Mouse (Mus musculus) intestine, embryonic 16.5 days (tissue): ENCODE results near the gene Hivep3. TPM values are rescaled to one million over a fixed set of nuclear protein-coding genes. Genes with fewer than 3 reads are reported as not detected.

Experiments used
- ATAC-seq: fragments of 200-750 bp; cut with Nextera tagmentation; 2 replicates; pipeline ENCODE4 v1.8.0; 2017; ENCODE audit warnings: moderate TSS enrichment, moderate library complexity
- H3K27ac ChIP-seq: fragments of 300-500 bp; sonication (generic); 2 replicates; pipeline ENCODE4 v1.5.1; 2014; ENCODE audit warnings: mild to moderate bottlenecking, low read length
- H3K27me3 ChIP-seq: fragments of 300-500 bp; sonication (generic); replicated peaks from 2 replicates; pipeline ENCODE4 v1.6.1; 2014; ENCODE audit warnings: low read length, control low read depth, mixed read lengths; ENCODE audit not compliant: control insufficient read depth, insufficient read depth
- H3K36me3 ChIP-seq: fragments of 300-500 bp; sonication (generic); 2 replicates; pipeline ENCODE4 v1.6.1; 2014; ENCODE audit warnings: low read length, control low read depth; ENCODE audit not compliant: control insufficient read depth, insufficient read depth
- H3K4me1 ChIP-seq: fragments of 300-500 bp; sonication (generic); 2 replicates; pipeline ENCODE4 v1.6.1; 2014; ENCODE audit warnings: low read length, control low read depth, mixed read lengths; ENCODE audit not compliant: control insufficient read depth, insufficient read depth
- H3K4me2 ChIP-seq: fragments of 300-500 bp; sonication (generic); 2 replicates; pipeline ENCODE4 v1.6.1; 2014; ENCODE audit warnings: low read depth, low read length, control low read depth
- H3K4me3 ChIP-seq: fragments of 300-500 bp; sonication (generic); 2 replicates; pipeline ENCODE4 v1.5.1; 2014; ENCODE audit warnings: mild to moderate bottlenecking, low read length
- H3K9ac ChIP-seq: fragments of 300-500 bp; sonication (generic); 2 replicates; pipeline ENCODE4 v1.6.1; 2014; ENCODE audit warnings: low read depth, low read length
- H3K9me3 ChIP-seq: fragments of 300-500 bp; sonication (generic); 2 replicates; pipeline ENCODE4 v1.6.1; 2016; ENCODE audit warnings: low read length, control low read depth; ENCODE audit not compliant: control insufficient read depth
- WGBS: fragments of 180-500 bp; shearing (Covaris S2); extraction: QIAGEN DNeasy Blood & Tissue Kit; methylation state at CpG from one replicate; pipeline ENCODE4 v1.1.7; 2014; 5-methylcytosine and 5-hydroxymethylcytosine counted together
- polyA plus RNA-seq: library from polyadenylated mRNA; unstranded; fragments of >200 nt; fragmentation: Nextera tagmentation; extraction: Ambion mirVana; gene quantifications from 2 replicates; pipeline ENCODE4 v1.2.1, GENCODE M21; 2015

Hivep3 gene
- polyA plus RNA-seq, 1 experiment from 2014 or later: 4.4 TPM

DNA sequence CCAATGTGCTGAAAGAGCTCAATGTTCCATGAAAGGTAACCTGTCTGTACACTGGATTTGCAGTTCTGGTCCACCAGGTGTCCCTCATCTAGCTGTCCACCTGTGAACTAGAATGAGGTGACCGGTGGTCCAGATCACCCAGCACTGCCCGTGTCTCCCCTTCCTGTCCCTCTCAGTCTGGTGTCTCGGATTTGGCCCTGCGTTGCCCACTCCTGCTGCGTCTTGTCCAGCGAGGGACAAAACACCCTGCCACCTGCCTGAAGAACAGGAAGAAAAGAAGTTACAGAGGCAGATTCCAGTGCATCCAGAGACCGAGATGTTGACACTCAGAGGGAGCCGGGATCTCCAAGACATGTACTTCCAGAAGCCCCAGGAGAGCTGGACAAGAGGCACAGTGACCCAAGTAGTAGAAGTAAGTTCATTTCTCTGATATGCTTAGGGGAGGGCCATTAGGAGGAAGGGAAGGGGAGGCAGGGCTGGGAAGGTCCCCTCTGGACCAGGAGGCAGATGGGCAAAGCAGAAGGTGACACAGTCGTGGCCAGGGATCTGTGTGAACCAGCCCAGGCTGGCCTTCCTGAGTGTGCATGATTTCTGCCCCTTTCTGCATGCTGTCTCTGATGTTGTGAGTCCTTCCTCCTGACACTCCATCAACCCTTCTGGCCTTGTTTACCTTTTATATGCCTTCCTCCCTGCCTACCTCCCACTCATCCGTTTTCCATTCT is 138.4 kb downstream of the Hivep3 start:
- no peak for ATAC-seq
- Histone ChIP-seq H3K9me3 (no peaks in the 10 kb centered on the region), H3K27ac (no peak overlapping the region), H3K4me1 (no peaks in the 10 kb centered on the region), H3K4me2 (no peak overlapping the region), H3K4me3 (no peak overlapping the region), H3K9ac (no peak overlapping the region), H3K27me3 (no peaks in the 10 kb centered on the region), H3K36me3 (no peaks in the 10 kb centered on the region)
- WGBS: 86% methylated on average over 10 of the region's 10 CpGs

GRCm38 (mm10) chr4:119873935-119874334 is 140.4 kb downstream of the Hivep3 start:
- Histone ChIP-seq H3K4me3 (no peak overlapping the region), H3K9me3 (no peaks in the 10 kb centered on the region), H3K4me1 (no peaks in the 10 kb centered on the region), H3K9ac (no peak overlapping the region), H3K36me3 (no peaks in the 10 kb centered on the region), H3K4me2 (no peak overlapping the region), H3K27ac (no peak overlapping the region), H3K27me3 (no peaks in the 10 kb centered on the region)
- WGBS: 74% methylated on average over 6 of the region's 6 CpGs
- no peak for ATAC-seq

DNA sequence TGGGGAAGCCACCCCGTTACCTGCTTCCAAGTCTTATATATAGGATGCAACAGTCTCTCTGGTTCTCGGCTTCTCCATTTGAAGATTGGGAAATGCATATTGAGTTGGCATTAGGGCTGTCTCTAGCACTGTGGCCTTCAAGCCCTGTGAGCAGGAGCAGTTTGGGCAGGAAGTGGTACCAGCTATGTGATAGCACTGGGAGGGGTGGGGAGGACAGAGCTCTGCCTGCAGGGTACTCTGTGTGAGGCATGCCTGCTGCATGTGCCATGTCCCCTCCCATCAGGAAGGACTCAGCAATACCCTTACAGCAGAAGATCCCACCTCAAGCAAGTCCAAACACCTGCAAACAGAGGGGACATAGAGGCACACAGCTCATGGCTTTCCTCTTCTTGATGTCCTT is 142.0 kb downstream of the Hivep3 start:
- Histone ChIP-seq H3K9ac (no peak overlapping the region), H3K27me3 (no peaks in the 10 kb centered on the region), H3K4me2 (no peak overlapping the region), H3K4me3 (no peak overlapping the region), H3K27ac (no peak overlapping the region), H3K36me3 (no peaks in the 10 kb centered on the region), H3K9me3 (no peaks in the 10 kb centered on the region), H3K4me1 (no peaks in the 10 kb centered on the region)
- no peak for ATAC-seq
- 89% methylated on average over 2 of the region's 2 CpGs for WGBS

- Histone ChIP-seq H3K9me3 (no peaks in the 10 kb centered on the region), H3K4me1 (no peaks in the 10 kb centered on the region), H3K27me3 (no peaks in the 10 kb centered on the region), H3K27ac (no peak overlapping the region), H3K36me3 (no peaks in the 10 kb centered on the region), H3K9ac (no peak overlapping the region), H3K4me2 (no peak overlapping the region), H3K4me3 (no peak overlapping the region)
- WGBS: 79% methylated on average over 8 of the region's 8 CpGs
- ATAC-seq: no peak
Measured at GRCm38 (mm10) chr4:119876535-119877160, 143.1 kb downstream of the Hivep3 start.

GRCm38 (mm10) chr4:119878218-119878617 is 144.6 kb downstream of the Hivep3 start:
- no peaks in the 10 kb centered on the region for H3K4me1 ChIP-seq
- H3K4me3 ChIP-seq: no peak overlapping the region
- H3K4me2 ChIP-seq: no peak overlapping the region
- H3K9me3 ChIP-seq: no peaks in the 10 kb centered on the region
- no peaks in the 10 kb centered on the region for H3K27me3 ChIP-seq
- no peak overlapping the region for H3K27ac ChIP-seq
- no peak for ATAC-seq
- no peak overlapping the region for H3K9ac ChIP-seq
- no peaks in the 10 kb centered on the region for H3K36me3 ChIP-seq
- 70% methylated on average over 5 of the region's 5 CpGs for WGBS

- Histone ChIP-seq H3K4me2 (no peak overlapping the region), H3K27ac (no peak overlapping the region), H3K4me3 (no peak overlapping the region), H3K4me1 (no peaks in the 10 kb centered on the region), H3K36me3 (no peaks in the 10 kb centered on the region), H3K9me3 (no peaks in the 10 kb centered on the region), H3K9ac (no peak overlapping the region), H3K27me3 (no peaks in the 10 kb centered on the region)
- WGBS: 65% methylated on average over 5 of the region's 5 CpGs
- ATAC-seq: no peak
Measured at GRCm38 (mm10) chr4:119879671-119880070, 146.1 kb downstream of the Hivep3 start.

DNA sequence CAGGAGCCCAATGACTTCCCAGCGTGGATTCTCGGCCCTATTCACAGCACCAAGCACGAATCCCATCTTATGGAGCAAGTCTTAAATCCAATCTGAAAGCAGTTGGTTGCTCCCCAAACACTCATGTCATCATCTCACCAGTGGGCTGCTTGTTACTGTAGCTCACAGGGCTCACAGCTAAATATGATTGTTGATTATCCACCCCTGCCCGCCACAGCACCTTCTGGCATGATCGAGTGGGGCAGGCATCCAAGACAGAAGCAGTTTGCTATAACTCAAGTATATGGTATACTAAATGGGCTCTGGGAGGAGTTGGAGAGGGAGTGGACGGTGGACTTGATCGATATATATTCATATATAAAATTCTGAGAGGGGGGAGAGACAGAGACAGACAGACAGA is 146.7 kb downstream of the Hivep3 start:
- Histone ChIP-seq H3K4me3 (no peak overlapping the region), H3K4me2 (no peak overlapping the region), H3K9me3 (no peaks in the 10 kb centered on the region), H3K27ac (no peak overlapping the region), H3K9ac (no peak overlapping the region), H3K36me3 (no peaks in the 10 kb centered on the region), H3K4me1 (no peaks in the 10 kb centered on the region), H3K27me3 (no peaks in the 10 kb centered on the region)
- 86% methylated on average over 7 of the region's 7 CpGs for WGBS
- no peak for ATAC-seq

DNA sequence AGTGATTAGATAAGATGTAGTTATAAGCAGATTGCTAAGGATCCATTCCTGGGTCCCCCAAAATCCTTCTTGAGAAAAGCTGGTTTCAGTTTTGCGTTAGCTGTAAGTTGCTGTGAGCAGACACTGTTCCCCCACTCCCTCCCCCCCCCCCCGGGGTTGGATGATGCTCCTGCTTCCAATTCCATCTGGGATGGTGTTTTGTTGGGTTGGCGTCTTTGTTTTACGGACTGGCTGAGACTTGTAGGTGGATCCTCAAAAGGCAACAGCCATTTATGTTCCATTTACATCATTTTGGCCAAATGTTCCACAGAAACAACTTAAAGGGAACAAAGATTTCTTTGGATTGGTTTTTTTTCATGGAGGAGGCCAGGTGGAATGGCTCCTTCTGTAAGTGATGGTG is 147.7 kb downstream of the Hivep3 start:
- Histone ChIP-seq H3K27me3 (no peaks in the 10 kb centered on the region), H3K9me3 (no peaks in the 10 kb centered on the region), H3K9ac (no peak overlapping the region), H3K4me2 (no peak overlapping the region), H3K4me1 (no peaks in the 10 kb centered on the region), H3K4me3 (no peak overlapping the region), H3K27ac (no peak overlapping the region), H3K36me3 (no peaks in the 10 kb centered on the region)
- ATAC-seq: no peak
- 85% methylated on average over 4 of the region's 4 CpGs for WGBS

DNA sequence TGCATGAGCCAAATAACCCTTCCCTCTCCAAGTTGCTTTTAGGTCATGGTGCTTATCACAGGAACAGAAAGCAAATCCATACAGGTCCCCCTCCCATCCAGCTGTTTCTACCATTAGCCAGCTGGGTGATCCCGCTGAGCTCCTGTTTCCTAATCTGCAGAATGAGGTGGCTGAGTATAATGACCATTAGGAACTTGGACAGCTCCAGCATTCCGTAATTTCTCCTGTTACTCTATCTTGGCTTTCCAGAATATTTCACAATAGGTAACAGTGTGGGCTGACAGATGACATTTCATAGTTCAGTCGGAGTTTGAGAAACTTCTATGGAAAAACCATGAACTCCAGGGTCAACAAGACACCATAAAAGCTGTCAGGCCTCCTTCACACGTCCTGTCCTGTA is 148.8 kb downstream of the Hivep3 start:
- no peak overlapping the region for H3K9ac ChIP-seq
- no peaks in the 10 kb centered on the region for H3K36me3 ChIP-seq
- no peaks in the 10 kb centered on the region for H3K27me3 ChIP-seq
- no peak overlapping the region for H3K27ac ChIP-seq
- H3K4me1 ChIP-seq: no peaks in the 10 kb centered on the region
- 31% methylated on average over 4 of the region's 4 CpGs for WGBS
- H3K4me2 ChIP-seq: no peak overlapping the region
- ATAC-seq: no peak
- H3K9me3 ChIP-seq: no peaks in the 10 kb centered on the region
- H3K4me3 ChIP-seq: no peak overlapping the region

GRCm38 (mm10) chr4:119882814-119883213 is 149.2 kb downstream of the Hivep3 start:
- Histone ChIP-seq H3K27me3 (no peaks in the 10 kb centered on the region), H3K4me2 (no peak overlapping the region), H3K4me3 (no peak overlapping the region), H3K4me1 (no peaks in the 10 kb centered on the region), H3K27ac (no peak overlapping the region), H3K9me3 (no peaks in the 10 kb centered on the region), H3K36me3 (no peaks in the 10 kb centered on the region), H3K9ac (no peak overlapping the region)
- WGBS: 35% methylated on average over 5 of the region's 5 CpGs
- ATAC-seq: no peak
